Mouse (Mus musculus) stomach, postnatal 0 days (tissue): ENCODE data around the gene Stx19.

Experiments
- CTCF ChIP-seq: IDR thresholded peaks from 2 replicates; pipeline ENCODE4 v1.5.1; 2016; ENCODE audit warnings: antibody characterized with exemption, low read depth, mild to moderate bottlenecking, moderate library complexity
- EP300 ChIP-seq: optimal IDR thresholded peaks from 2 replicates; pipeline ENCODE3; 2016; ENCODE audit warnings: antibody characterized with exemption

- TF ChIP-seq CTCF (0 out of 2 replicates have a peak, but pooled peaks have one; percentile 6), EP300 (no peak)
These were observed 38.2 kb downstream of the Stx19 start for GRCm38 (mm10) chr16:62852464-62853252.
